Mouse (Mus musculus) limb, embryonic 10.5 days (tissue): ENCODE results near the gene Ttc17. TPM values are rescaled to one million over a fixed set of nuclear protein-coding genes. Genes with fewer than 3 reads are reported as not detected.

ENCODE experiments used
- DNase-seq: peaks from one replicate; pipeline ENCODE4 v3.0.0-alpha.2; 2017; ENCODE audit warnings: low spot score
- H3K27ac ChIP-seq: fragments of 300-500 bp; sonication (generic); 2 replicates; pipeline ENCODE4 v1.5.1; 2016; ENCODE audit warnings: mild to moderate bottlenecking
- H3K27me3 ChIP-seq: fragments of 300-500 bp; sonication (generic); 2 replicates; pipeline ENCODE4 v1.6.1; 2016; ENCODE audit warnings: low read depth, mild to moderate bottlenecking; ENCODE audit not compliant: poor library complexity, severe bottlenecking
- H3K36me3 ChIP-seq: fragments of 300-500 bp; sonication (generic); 2 replicates; pipeline ENCODE4 v1.6.1; 2016; ENCODE audit warnings: mild to moderate bottlenecking, moderate library complexity
- H3K4me1 ChIP-seq: fragments of 300-500 bp; sonication (generic); 2 replicates; pipeline ENCODE4 v1.6.1; 2016
- H3K4me3 ChIP-seq: fragments of 300-500 bp; sonication (generic); 2 replicates; pipeline ENCODE4 v1.5.1; 2016; ENCODE audit warnings: mild to moderate bottlenecking, moderate library complexity
- H3K9me3 ChIP-seq: fragments of 300-500 bp; sonication (generic); replicated peaks from 2 replicates; pipeline ENCODE4 v1.6.1; 2016; ENCODE audit warnings: mild to moderate bottlenecking
- WGBS: fragments of 180-500 bp; shearing (Covaris S2); methylation state at CpG from one replicate; pipeline ENCODE4 v1.1.7; 2016; 5-methylcytosine and 5-hydroxymethylcytosine counted together
- microRNA counts: library from miRNA; unstranded; fragments of <30 nt; microRNA quantifications from one replicate; lab custom pipeline; 2017
- microRNA-seq: library from miRNA; unstranded; fragments of <30 nt; microRNA quantifications from one replicate; pipeline ENCODE4, GENCODE M21; 2017
- polyA plus RNA-seq: library from polyadenylated mRNA; unstranded; fragments of >200 nt; fragmentation: Nextera tagmentation; extraction: Ambion mirVana; gene quantifications from 2 replicates; pipeline ENCODE4 v1.2.1, GENCODE M21; 2016

Gene Ttc17
- polyA plus RNA-seq, 1 experiment from 2014 or later, result 13.4 TPM

DNA sequence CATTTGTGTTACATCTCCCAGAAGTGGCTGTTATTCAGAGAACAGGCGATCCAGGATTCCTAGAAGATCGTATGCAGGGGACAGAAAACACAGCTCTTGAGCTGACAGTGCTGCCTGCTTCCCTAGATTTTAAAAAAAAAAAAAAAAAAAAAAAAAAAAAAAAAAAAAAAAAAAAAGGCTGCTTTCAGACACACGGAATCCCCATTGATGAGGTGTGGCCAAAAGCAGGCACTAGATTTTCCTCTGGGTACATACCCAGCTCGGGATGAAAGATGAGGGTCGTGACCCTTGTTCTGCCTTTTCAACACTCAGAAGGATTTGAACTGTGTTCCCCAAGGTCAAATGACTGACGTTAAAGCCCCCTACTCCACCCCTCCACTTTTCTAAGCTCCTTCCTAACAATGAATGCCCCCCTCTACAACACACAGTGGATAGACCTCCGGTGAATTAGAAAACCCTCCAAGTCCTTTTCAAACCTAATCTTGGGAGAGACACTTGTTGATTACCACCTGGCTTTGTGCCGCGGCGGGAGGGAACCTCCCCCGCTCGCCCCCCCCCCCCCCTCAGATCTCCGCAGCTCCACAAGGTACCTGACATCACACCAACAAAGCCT lies 143.5 kb downstream of the Ttc17 start:
- H3K27me3 ChIP-seq, result peaks cover 73% of the 10 kb centered on the region
- peaks cover 27% of the 10 kb centered on the region for H3K4me1 ChIP-seq

DNA sequence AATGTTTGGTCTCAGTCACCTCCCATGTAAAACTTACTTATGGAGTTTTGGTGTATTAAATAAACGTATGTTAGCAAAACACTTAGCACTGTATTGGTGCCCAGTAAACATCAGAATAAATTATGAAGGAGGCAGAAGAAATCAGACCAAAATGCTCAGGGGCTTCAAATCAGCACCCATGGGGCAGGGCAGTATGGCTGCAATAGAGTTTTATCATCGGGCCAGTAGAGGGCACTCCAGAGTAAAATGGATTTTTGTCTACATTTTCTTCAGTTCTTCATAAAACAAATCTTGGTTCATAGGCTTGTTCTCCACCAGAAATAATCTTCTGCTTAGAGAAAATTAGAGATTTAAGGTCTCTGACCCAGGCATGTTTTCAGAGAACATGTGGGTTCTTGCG lies 152.4 kb downstream of the Ttc17 start:
- Histone ChIP-seq H3K36me3 (no peaks in the 10 kb centered on the region), H3K9me3 (no peaks in the 10 kb centered on the region), H3K4me3 (no peak overlapping the region), H3K27ac (no peak overlapping the region), H3K4me1 (no peaks in the 10 kb centered on the region), H3K27me3 (peaks cover 18% of the 10 kb centered on the region)
- DNase-seq, result no peak
- 29% methylated on average over 3 of the region's 3 CpGs for WGBS

More for the DNA sequence above, 143.5 kb downstream of the Ttc17 start:
- peak overlapping the region; percentile 38 for H3K4me3 ChIP-seq
- no peaks in the 10 kb centered on the region for H3K9me3 ChIP-seq
- no peak overlapping the region for H3K27ac ChIP-seq
- H3K36me3 ChIP-seq, result no peaks in the 10 kb centered on the region
- 2% methylated on average over 13 of the region's 13 CpGs for WGBS
- no peak for DNase-seq

MicroRNA genes within 50 kb of the gene (microRNA counts, 519-probe panel; counts per million panel counts)
- 684 counts per million, percentile 72 among the panel's probes with 10 or more counts for microRNA mmu-miR-670 (lab: Ali Mortazavi, UCI)

Small RNA genes lying within 50 kb of the gene (microRNA-seq; reads per million reads assigned to microRNA genes)
- 1.5 reads per million for gene Mir670

Other genes with a start within 250 kb of the Ttc17 start
- 125 and 137 TPM in 2 replicates for gene Hsd17b12, start 248.7 kb downstream of the Ttc17 start, polyA plus RNA-seq
- 195 and 217 TPM in 2 replicates for gene Api5, start 31.4 kb upstream of the Ttc17 start, polyA plus RNA-seq